Mouse (Mus musculus) embryonic facial prominence, embryonic 14.5 days (tissue): Measurements from ENCODE around the gene Enoph1. TPM values are rescaled to one million over a fixed set of nuclear protein-coding genes. Genes with fewer than 3 reads are reported as not detected.
A peak's percentile ranks its signal among the peaks of the same experiment; 100 is the strongest.

Experiments used
- ATAC-seq: fragments of 200-750 bp; cut with Nextera tagmentation; 2 replicates; pipeline ENCODE4 v1.8.0; 2017; ENCODE audit warnings: low read depth, moderate number of reproducible peaks, moderate TSS enrichment
- DNase-seq: peaks from one replicate; pipeline ENCODE4 v3.0.0-alpha.2; 2015; ENCODE audit warnings: low spot score
- H3K27ac ChIP-seq: fragments of 300-500 bp; sonication (generic); replicated peaks from 2 replicates; pipeline ENCODE4 v1.5.1; 2014; ENCODE audit warnings: low read depth, mild to moderate bottlenecking, low read length, moderate library complexity
- H3K27me3 ChIP-seq: fragments of 300-500 bp; sonication (generic); replicated peaks from 2 replicates; pipeline ENCODE4 v1.6.1; 2014; ENCODE audit warnings: low read length; ENCODE audit not compliant: control insufficient read depth, insufficient read depth
- H3K36me3 ChIP-seq: fragments of 300-500 bp; sonication (generic); 2 replicates; pipeline ENCODE4 v1.6.1; 2014; ENCODE audit warnings: low read length, mixed read lengths; ENCODE audit not compliant: control insufficient read depth, insufficient read depth
- H3K4me1 ChIP-seq: fragments of 300-500 bp; sonication (generic); 2 replicates; pipeline ENCODE4 v1.6.1; 2014; ENCODE audit warnings: antibody characterized with exemption, low read length; ENCODE audit not compliant: control insufficient read depth, insufficient read depth
- H3K4me2 ChIP-seq: fragments of 300-500 bp; sonication (generic); 2 replicates; pipeline ENCODE4 v1.6.1; 2014; ENCODE audit warnings: low read depth, mild to moderate bottlenecking, low read length, moderate library complexity, mixed read lengths
- H3K4me3 ChIP-seq: fragments of 300-500 bp; sonication (generic); 2 replicates; pipeline ENCODE4 v1.5.1; 2014; ENCODE audit warnings: low read depth, mild to moderate bottlenecking, low read length
- H3K9ac ChIP-seq: fragments of 300-500 bp; sonication (generic); 2 replicates; pipeline ENCODE4 v1.6.1; 2014; ENCODE audit warnings: low read depth, mild to moderate bottlenecking, low read length, moderate library complexity, mixed read lengths
- H3K9me3 ChIP-seq: fragments of 300-500 bp; sonication (generic); 2 replicates; pipeline ENCODE4 v1.6.1; 2016; ENCODE audit warnings: low read length; ENCODE audit not compliant: control insufficient read depth
- WGBS: fragments of 180-500 bp; shearing (Covaris S2); extraction: QIAGEN DNeasy Blood & Tissue Kit; methylation state at CpG from one replicate; pipeline ENCODE4 v1.1.7; 2014; 5-methylcytosine and 5-hydroxymethylcytosine counted together
- polyA plus RNA-seq: library from polyadenylated mRNA; unstranded; fragments of >200 nt; fragmentation: Nextera tagmentation; extraction: Ambion mirVana; gene quantifications from 2 replicates; pipeline ENCODE4 v1.2.1, GENCODE M21; 2014

Enoph1 gene
- polyA plus RNA-seq, 1 experiment from 2014 or later: 37.2 TPM

- H3K4me3 ChIP-seq: peak overlapping the region; percentile 99
- no peaks in the 10 kb centered on the region for H3K27me3 ChIP-seq
- H3K4me2 ChIP-seq: peak overlapping the region; percentile 97
- no peak overlapping the region for H3K27ac ChIP-seq
- no peak for DNase-seq
- WGBS: 33% methylated on average over 7 of the region's 7 CpGs
- H3K4me1 ChIP-seq: peaks cover 8% of the 10 kb centered on the region; the same call in 1 of the 2 replicates
- no peaks in the 10 kb centered on the region for H3K9me3 ChIP-seq
- H3K9ac ChIP-seq: no peak overlapping the region
- H3K36me3 ChIP-seq: peaks cover 61% of the 10 kb centered on the region
- no peak for ATAC-seq
Observed at GRCm38 (mm10) chr5:100035950-100036349, 3.8 kb upstream of the Enoph1 start.

- Histone ChIP-seq H3K9ac (peak overlapping the region; percentile 99), H3K36me3 (peaks cover 58% of the 10 kb centered on the region), H3K4me1 (peaks cover 14% of the 10 kb centered on the region; the same call in 1 of the 2 replicates), H3K27me3 (no peaks in the 10 kb centered on the region), H3K9me3 (no peaks in the 10 kb centered on the region), H3K27ac (no peak overlapping the region), H3K4me3 (peak overlapping the region; percentile 99), H3K4me2 (peak overlapping the region; percentile 97)
- no peak for ATAC-seq
- DNase-seq: no peak
- 15% methylated on average over 7 of the region's 7 CpGs for WGBS
Observed at GRCm38 (mm10) chr5:100036681-100037080, 3.1 kb upstream of the Enoph1 start.

GRCm38 (mm10) chr5:100037965-100038713, 1.6 kb upstream of the Enoph1 start:
- H3K4me2 ChIP-seq: peak overlapping the region; percentile 97

GRCm38 (mm10) chr5:100038714-100039601, 827 bp upstream of the Enoph1 start:
- DNase-seq: peak; percentile 93
- H3K4me3 ChIP-seq: peak overlapping the region; percentile 99
- peaks cover 35% of the 10 kb centered on the region for H3K36me3 ChIP-seq
- H3K4me1 ChIP-seq: peaks cover 14% of the 10 kb centered on the region; the same call in 1 of the 2 replicates
- H3K9ac ChIP-seq: peak overlapping the region; percentile 99
- 0% methylated on average over 47 of the region's 113 CpGs for WGBS
- peak overlapping the region; percentile 97 for H3K4me2 ChIP-seq
- H3K27ac ChIP-seq: peak overlapping the region; percentile 99
- peak; percentile 78 for ATAC-seq
- H3K9me3 ChIP-seq: no peaks in the 10 kb centered on the region
- H3K27me3 ChIP-seq: no peaks in the 10 kb centered on the region

More at GRCm38 (mm10) chr5:100037965-100038713, 1.6 kb upstream of the Enoph1 start:
- Histone ChIP-seq H3K27ac (peak overlapping the region; percentile 99), H3K27me3 (no peaks in the 10 kb centered on the region), H3K9ac (peak overlapping the region; percentile 99), H3K4me1 (peaks cover 14% of the 10 kb centered on the region; the same call in 1 of the 2 replicates), H3K4me3 (peak overlapping the region; percentile 99), H3K36me3 (peaks cover 43% of the 10 kb centered on the region), H3K9me3 (no peaks in the 10 kb centered on the region)
- DNase-seq (peak; percentile 90), ATAC-seq (peak; percentile 38)
- 1% methylated on average over 39 of the region's 45 CpGs for WGBS

- ATAC-seq: no peak
- Histone ChIP-seq H3K36me3 (peaks cover 22% of the 10 kb centered on the region), H3K9ac (peak overlapping the region; percentile 99), H3K4me2 (peak overlapping the region; percentile 88), H3K4me1 (peaks cover 14% of the 10 kb centered on the region; the same call in 1 of the 2 replicates), H3K27me3 (no peaks in the 10 kb centered on the region), H3K27ac (peak overlapping the region; percentile 99), H3K4me3 (peak overlapping the region; percentile 99), H3K9me3 (no peaks in the 10 kb centered on the region)
- no peak for DNase-seq
- under 1% methylated on average over 18 of the region's 19 CpGs for WGBS
Observed at GRCm38 (mm10) chr5:100040281-100040784, 548 bp downstream of the Enoph1 start.

- peaks cover 13% of the 10 kb centered on the region for H3K36me3 ChIP-seq
- H3K9me3 ChIP-seq: no peaks in the 10 kb centered on the region
- 74% methylated on average over 4 of the region's 4 CpGs for WGBS
- no peak overlapping the region for H3K27ac ChIP-seq
- peak overlapping the region; percentile 88 for H3K4me2 ChIP-seq
- H3K27me3 ChIP-seq: no peaks in the 10 kb centered on the region
- H3K4me3 ChIP-seq: no peak overlapping the region
- DNase-seq: no peak
- ATAC-seq: no peak
- no peak overlapping the region for H3K9ac ChIP-seq
- peaks cover 11% of the 10 kb centered on the region; the same call in 1 of the 2 replicates for H3K4me1 ChIP-seq
Observed at GRCm38 (mm10) chr5:100041272-100041671, 1.5 kb downstream of the Enoph1 start.

GRCm38 (mm10) chr5:100042467-100042866, 2.7 kb downstream of the Enoph1 start:
- WGBS: 92% methylated on average over 8 of the region's 8 CpGs

GRCm38 (mm10) chr5:100043361-100043760, 3.6 kb downstream of the Enoph1 start:
- Histone ChIP-seq H3K4me3 (no peak overlapping the region), H3K27me3 (no peaks in the 10 kb centered on the region), H3K4me1 (peaks cover 9% of the 10 kb centered on the region; the same call in 1 of the 2 replicates), H3K4me2 (no peak overlapping the region), H3K9ac (no peak overlapping the region), H3K27ac (no peak overlapping the region), H3K36me3 (no peaks in the 10 kb centered on the region; the same call in 1 of the 2 replicates), H3K9me3 (no peaks in the 10 kb centered on the region)
- WGBS: 78% methylated on average over 5 of the region's 5 CpGs
- DNase-seq: no peak
- ATAC-seq: no peak

More at GRCm38 (mm10) chr5:100042467-100042866, 2.7 kb downstream of the Enoph1 start:
- H3K27ac ChIP-seq: no peak overlapping the region
- H3K27me3 ChIP-seq: no peaks in the 10 kb centered on the region
- H3K36me3 ChIP-seq: peaks cover 1% of the 10 kb centered on the region; the same call in 1 of the 2 replicates
- H3K9ac ChIP-seq: no peak overlapping the region
- H3K4me2 ChIP-seq: no peak overlapping the region
- ATAC-seq (no peak), DNase-seq (no peak)
- H3K4me3 ChIP-seq: no peak overlapping the region
- H3K9me3 ChIP-seq: no peaks in the 10 kb centered on the region
- peaks cover 9% of the 10 kb centered on the region; the same call in 1 of the 2 replicates for H3K4me1 ChIP-seq
